Mouse (Mus musculus): ENCODE measurements around the gene Gpr65.
"Not testable (repeated sequence)": the region's sequence is repeated elsewhere in the genome, so short reads cannot be mapped to it uniquely, and the experiment has no call there.

The Gpr65 gene

DNA sequence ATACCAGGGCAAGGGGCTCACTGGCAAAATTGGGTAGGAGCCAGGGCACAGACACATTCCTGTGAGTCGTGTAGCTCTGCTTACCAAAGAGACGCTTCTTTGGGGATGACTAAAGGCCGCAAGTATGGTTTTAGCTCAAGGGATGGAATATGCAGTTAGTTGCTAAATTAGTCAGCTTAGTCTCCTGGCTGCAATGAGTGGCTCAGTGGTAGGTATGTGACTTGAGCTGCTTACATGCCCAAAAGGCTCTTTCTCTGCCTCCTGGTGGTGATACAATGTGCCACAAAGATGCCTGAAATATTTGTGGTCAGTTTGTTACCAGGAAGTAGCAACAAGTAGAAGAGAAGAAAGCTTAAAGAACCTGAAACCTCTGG is 15.0 kb downstream of the Gpr65 start:
- DNase-seq = no peak

DNA sequence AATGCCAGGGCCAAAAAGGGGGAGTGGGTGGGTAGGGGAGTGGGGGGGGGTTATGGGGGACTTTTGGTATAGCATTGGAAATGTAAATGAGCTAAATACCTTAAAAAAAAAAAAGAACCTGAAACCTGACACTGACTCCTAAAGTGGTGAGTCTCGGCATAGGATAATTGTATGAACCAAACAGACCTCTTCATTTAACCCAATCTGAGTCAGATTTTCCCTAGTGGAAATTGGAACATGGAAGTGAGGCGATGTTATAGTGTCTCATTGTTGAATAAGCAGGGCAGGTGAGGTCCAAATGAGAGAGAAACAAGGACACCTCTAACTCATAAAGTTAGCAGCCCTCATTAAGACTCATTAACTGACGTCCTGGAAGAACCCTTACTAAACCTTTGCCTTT is 16.0 kb downstream of the Gpr65 start:
- DNase-seq = no peak

DNA sequence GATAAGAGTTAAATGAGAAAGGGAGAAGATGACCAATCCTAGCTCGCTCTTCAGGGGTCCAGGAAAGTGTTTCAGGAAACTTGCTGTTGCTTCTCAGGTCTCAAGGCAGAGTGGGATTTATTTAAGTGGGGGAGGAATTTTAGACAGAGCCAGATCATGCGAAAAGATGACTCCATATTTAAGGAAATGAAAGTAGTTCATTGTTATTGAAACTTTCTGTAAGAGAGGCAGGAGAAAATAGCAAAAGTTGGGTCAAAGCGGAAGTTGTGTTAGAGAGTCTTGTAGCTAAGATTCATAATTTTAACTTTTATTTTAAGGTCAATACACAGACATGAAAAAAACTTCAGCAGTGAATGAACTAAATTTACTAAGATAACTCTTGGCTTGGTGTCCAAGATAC is 22.0 kb downstream of the Gpr65 start:
- no peak for DNase-seq

DNA sequence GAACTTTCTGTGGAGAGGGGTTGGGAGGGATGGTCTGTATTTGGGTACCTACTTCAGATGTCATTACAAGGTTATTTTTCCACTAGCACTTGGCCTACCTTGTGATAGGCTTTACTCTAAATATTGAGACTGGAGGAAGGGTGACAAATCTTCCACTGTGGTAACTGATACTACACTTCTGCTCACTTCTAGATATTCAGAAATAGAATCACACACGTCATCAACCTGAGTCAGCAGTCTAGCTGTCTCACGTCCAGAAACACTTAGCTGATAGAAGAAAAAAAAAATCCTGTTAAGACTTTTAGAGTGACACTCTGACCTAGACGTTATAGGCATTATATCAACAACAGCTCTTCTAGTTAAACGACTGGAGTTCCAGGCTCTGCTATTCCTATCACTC is 23.8 kb downstream of the Gpr65 start:
- no peak for DNase-seq

DNA sequence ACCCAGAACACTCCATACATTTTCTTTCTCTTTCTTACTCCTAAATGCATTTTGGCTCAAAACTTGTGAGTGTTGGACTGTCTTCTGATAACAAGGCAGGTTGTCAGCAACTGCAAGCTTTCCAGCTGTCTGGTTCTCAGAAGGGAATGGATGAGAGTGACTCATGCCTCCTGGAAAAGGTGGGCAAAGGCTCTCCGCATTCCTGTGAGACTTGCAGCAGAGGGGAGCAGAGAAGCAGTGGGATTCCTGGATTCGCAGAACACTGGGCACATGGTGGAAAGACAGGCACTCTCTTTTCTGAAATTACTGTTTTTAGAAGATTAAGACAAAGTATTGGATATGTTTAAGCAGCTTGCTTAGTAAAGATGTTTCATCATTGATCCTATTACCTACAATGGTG is 25.8 kb downstream of the Gpr65 start:
- DNase-seq = no peak

DNA sequence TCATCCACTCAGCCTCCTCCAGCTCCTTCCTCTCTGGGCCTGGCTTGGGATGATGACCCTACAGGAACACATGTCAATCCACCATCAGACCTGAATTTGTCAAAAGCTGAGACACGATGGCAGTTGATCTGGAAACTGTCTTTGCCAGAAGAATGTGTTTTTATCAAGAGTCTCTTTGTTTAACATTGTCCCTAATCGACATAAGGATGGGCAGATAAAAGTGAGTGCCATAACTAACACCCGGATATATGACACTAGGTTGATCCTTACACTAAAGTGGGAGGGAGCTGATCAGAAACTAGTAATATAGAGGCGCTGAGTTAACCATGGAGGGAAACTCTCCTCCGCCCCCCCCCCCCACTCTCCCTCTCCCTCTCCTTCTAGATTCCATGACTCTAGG is 33.5 kb downstream of the Gpr65 start:
- no peak for DNase-seq

DNA sequence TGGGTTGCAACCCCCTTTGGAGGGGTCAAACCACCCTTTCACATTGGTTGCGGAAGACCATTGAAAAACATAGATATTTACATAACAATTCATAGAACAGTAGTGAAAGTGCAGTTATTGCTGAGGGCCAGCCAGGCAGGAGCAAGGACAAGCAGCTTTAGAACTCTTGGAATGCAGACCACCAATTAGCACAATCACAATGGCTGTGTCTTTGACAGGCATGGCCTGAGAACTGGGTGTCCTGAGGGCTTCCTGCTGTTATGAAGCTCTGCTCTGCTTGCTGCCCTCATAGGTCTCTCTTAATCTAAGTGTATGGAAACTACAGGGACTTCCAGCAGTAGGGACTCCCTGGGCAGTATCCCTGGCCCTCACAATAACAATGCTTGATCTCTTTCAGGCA is 34.6 kb downstream of the Gpr65 start:
- DNase-seq = no peak

DNA sequence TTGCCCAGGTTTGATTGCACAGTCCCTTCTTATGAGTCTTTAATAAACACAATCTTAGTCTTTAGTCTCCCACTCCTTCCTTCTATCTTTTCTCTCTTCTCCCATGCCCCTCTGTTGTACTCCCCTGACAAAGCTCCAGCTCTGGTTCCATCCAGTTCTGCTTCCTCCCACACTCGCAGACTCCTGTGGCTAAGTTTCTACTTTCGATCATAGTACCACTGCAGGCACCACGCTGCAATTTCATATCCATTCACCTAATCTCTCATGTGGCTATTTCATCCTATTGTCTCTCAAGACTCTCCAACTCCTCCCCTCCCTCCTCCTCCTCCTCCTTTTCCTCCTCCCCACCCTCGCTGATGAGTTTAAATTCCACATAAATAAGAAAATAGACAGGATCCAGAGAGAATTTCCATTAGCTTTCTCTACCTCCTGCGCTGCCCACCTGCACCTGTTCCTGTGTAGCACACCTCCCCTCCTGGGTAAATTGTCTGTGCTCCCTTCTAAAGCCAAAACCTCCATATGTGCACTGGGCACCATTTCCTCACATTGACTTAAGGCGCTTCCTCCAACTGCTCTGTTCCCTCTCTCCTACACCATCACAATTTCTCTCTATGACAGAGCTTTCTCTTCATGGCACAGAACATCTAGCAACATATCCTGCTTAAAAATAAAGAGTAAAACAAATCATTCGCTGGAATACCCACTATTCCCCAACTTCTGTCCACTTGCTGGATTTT is 38.9 kb downstream of the Gpr65 start:
- DNase-seq = peak; percentile 72

DNA sequence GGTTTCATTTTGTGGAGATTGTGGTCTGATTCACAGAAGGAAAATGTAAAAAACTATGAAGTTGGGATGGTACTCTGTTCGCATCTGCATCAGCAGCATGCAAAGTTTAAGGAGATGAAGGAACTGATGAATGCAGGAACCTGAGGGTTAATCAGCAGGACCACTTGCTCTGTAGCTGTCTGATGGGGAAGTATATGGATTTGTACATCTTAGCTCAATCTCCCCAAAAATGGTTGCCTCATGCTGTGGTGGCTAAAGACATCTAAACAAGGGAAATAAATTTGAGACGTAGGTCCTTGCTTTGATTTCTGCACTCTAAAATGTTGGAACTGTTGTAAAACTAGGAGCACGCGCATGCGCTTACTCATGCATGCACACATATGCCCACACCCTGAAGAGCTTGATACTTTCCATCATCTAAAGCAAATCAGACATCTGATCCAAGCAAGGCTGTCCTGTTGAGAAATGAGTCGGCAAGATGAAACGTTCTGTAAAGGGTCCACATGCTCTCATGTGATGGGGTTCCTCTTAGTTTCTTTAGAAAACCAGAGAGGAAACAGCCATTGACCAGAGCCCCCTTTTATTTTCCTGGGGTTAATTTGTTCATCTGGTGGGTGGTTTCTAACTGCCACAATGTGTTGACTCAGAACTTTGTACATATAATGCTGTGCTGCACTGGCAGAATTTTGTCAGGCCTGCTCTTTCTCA is 43.1 kb downstream of the Gpr65 start:
- no peak for DNase-seq

DNA sequence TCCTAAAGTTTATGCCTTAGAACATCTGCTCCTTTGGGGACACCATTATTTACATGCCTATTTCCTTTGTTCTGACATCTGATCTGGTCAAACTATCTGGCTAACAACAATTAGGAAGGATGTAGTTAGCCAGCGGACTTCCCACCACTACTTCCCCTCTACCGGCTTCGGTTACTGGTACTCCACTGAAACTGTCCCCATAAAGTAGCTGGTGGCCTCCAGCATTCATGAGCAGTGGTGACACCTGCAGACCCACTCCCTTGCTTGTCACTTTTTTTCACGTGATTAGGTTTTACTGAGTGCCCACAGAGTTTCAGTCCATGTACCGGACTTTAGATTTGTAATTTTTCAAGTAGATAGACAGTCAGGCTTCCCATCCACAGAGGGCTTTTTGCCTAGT is 47.5 kb downstream of the Gpr65 start:
- DNase-seq = no peak

DNA sequence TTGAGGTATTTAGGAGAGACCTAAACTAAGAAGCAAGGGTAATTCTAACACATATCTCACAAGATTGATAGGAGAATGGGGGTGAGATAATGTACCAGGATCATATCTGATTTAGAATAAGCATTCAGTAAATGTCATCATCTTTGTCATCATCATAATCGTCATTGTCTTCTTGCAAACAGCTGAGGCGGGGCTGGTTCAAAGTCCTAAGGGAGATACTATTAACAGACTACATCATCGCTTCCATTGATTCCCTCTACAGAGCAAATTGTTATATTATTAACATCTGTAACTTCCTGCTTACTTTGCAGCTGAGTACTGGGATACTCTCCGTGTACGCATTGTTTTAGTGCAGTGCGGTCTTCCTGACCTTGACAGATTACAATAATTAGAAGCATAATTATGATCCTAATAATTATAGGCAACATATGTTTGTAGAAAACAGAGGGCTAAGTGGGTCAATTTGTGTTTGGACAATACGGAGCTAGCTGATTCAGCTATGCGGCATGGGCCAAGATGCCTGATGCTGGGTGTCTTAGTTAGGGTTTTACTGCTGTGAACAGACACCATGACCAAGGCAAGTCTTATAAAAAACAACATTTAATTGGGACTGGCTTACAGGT is 49.4 kb downstream of the Gpr65 start:
- no peak for DNase-seq

DNA sequence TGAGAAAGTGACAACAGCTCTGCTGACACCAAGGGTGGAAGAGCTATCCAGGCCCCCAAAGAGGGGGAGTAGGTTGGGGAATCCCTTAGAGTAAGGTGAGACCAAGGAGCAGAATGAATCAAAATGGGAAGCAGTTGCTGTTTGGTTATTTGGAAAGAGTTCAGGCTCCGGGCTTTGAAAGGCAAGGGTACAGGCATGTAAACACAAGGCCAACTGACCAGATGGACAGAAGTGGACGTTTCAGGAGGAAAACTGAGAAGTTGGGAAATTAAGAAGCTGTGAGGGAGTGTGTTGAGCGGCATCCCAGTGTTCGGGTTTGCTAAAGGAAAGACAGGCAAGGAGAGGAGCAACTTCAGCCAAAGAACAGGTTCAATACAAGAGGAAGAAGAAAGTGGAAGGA is 54.0 kb downstream of the Gpr65 start:
- DNase-seq = no peak

DNA sequence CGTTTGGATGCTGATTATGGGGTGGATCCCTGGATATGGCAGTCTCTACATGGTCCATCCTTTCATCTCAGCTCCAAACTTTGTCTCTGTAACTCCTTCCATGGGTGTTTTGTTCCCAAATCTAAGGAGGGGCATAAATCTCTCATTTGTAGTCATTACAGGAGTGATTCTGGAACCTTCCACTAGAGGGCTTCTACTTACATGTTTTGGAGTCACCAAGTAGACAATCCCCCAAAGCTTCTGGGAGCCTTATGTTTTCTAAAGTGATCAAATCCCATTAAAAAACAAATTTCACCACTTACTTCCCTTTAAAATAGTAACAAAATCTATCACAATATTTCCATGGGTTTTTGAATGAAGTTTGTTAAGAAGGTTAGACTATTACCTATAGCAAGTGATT is 55.7 kb downstream of the Gpr65 start:
- not testable (repeated sequence) for DNase-seq

All from cerebellum, adult 11 months (tissue).